In the genomic region with DNA sequence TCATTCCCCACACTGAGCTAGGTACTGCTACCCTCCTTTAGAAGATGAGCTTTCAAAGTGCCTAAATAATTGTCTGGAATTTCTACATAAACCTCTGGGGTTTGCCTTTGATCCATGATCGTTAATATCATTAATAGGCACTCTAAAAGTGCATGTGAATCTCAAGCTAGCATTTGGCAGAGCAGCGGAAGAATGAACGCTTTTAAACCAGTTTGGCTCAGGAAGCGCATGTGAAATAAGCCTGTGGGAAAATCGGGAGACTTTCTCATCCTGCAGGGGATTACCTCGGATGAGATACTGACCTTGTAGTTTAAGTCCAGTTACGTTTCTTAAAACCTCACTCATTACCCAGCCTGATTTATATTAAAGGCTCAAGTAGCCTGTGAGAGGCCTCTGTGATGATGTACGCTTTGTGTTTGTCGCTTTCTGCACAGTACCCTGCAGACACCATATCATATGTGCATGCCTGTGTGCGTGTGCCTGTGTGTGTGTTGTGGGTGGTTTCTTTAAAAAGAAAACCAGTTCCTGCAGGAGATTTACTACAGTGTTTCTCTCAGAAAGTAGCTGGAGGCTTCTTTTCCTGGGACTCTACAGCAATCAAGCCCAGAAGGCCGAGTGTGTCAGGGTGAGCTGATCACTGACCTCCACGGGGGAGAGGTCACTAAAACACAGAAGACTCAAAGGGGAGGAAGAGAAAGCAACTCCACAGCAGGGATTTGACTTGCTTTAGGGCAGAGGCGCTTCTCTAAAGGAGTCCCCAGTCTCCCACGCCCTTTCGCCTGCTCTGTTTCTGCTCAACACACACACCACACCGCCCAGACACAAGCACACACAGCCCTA, we compare ENCODE assay signal across 9 mouse cellular contexts. TPM values are rescaled to one million over a fixed set of nuclear protein-coding genes. Genes with fewer than 3 reads are reported as not detected.
DNase-seq lines count a peak whose midpoint lies in the region; ATAC-seq lines count a peak whose summit lies in the region.
"Had no signal": no experiment of that assay in that cellular context is flagged by ENCODE, and none has a peak within 500 bp of the region (broad histone marks: within the 10 kb centered on the region; RNA-seq: fewer than 3 reads in every experiment).

No protein-coding gene starts in this region.

- H3K4me1 ChIP-seq in heart, embryonic 11.5 days (ENCODE audit: control insufficient read depth, insufficient read depth, low read length): peaks cover 13% of the 10 kb centered on the region; the same call in 1 of the 2 replicates
- peaks cover 15% of the 10 kb centered on the region for H3K4me1 ChIP-seq in neural tube, embryonic 11.5 days (ENCODE audit: control insufficient read depth, insufficient read depth, low read length)
- peaks cover 19% of the 10 kb centered on the region for H3K4me1 ChIP-seq in hindbrain, embryonic 13.5 days (replicated peaks)
- H3K4me1 ChIP-seq in stomach, embryonic 14.5 days (ENCODE audit: control insufficient read depth, insufficient read depth, low read length): 0 out of 2 replicates have a peak, but pooled peaks cover 4% of the 10 kb centered on the region
- H3K4me1 ChIP-seq: lung, embryonic 15.5 days had no signal

- intact Hi-C loops in heart, postnatal 25 days (cut with DNase I): no loop called here

- no peak overlapping the region for H3K27ac ChIP-seq in heart, embryonic 11.5 days (ENCODE audit: low read depth, low read length)
- 0 out of 2 replicates have a peak overlapping the region, but pooled peaks have one; percentile 14 for H3K27ac ChIP-seq in neural tube, embryonic 11.5 days (ENCODE audit: low read depth, low read length)
- peak overlapping the region; percentile 44; the same call in 1 of the 2 replicates for H3K27ac ChIP-seq in hindbrain, embryonic 13.5 days
- peak overlapping the region; percentile 27; the same call in 1 of the 2 replicates for H3K27ac ChIP-seq in stomach, embryonic 14.5 days (ENCODE audit: low read length)
- H3K27ac ChIP-seq: lung, embryonic 15.5 days had no signal

- no peaks in the 10 kb centered on the region for H3K27me3 ChIP-seq in heart, embryonic 11.5 days (ENCODE audit: control insufficient read depth, insufficient read depth, low read length)
- H3K27me3 ChIP-seq in neural tube, embryonic 11.5 days (ENCODE audit: control insufficient read depth, insufficient read depth, low read length): no peaks in the 10 kb centered on the region
- H3K27me3 ChIP-seq in hindbrain, embryonic 13.5 days: no peaks in the 10 kb centered on the region
- no peaks in the 10 kb centered on the region for H3K27me3 ChIP-seq in stomach, embryonic 14.5 days (ENCODE audit: control insufficient read depth, insufficient read depth, low read length)
- H3K27me3 ChIP-seq: lung, embryonic 15.5 days had no signal

- 56% methylated on average over 16 of the region's 16 CpGs for WGBS in heart, embryonic 11.5 days (ENCODE audit: insufficient replicate concordance)
- 28% methylated on average over 16 of the region's 16 CpGs for WGBS in neural tube, embryonic 11.5 days
- 21% methylated on average over 16 of the region's 16 CpGs for WGBS in hindbrain, embryonic 13.5 days
- WGBS in stomach, embryonic 14.5 days: 50% methylated on average over 16 of the region's 16 CpGs

- H3K4me3 ChIP-seq in heart, embryonic 11.5 days (ENCODE audit: low read depth, low read length): no peak overlapping the region
- no peak overlapping the region for H3K4me3 ChIP-seq in neural tube, embryonic 11.5 days (ENCODE audit: low read depth, low read length)
- no peak overlapping the region for H3K4me3 ChIP-seq in hindbrain, embryonic 13.5 days
- no peak overlapping the region for H3K4me3 ChIP-seq in stomach, embryonic 14.5 days (ENCODE audit: low read depth, low read length)
- H3K4me3 ChIP-seq: lung, embryonic 15.5 days had no signal

- no peaks in the 10 kb centered on the region for H3K9me3 ChIP-seq in heart, embryonic 11.5 days (replicated peaks; ENCODE audit: control insufficient read depth, low read length)
- H3K9me3 ChIP-seq in neural tube, embryonic 11.5 days (ENCODE audit: control insufficient read depth, low read length): no peaks in the 10 kb centered on the region
- H3K9me3 ChIP-seq in hindbrain, embryonic 13.5 days: no peaks in the 10 kb centered on the region
- H3K9me3 ChIP-seq in stomach, embryonic 14.5 days (ENCODE audit: control insufficient read depth, low read depth, low read length): no peaks in the 10 kb centered on the region
- H3K9me3 ChIP-seq: lung, embryonic 15.5 days had no signal

- no peaks in the 10 kb centered on the region for H3K36me3 ChIP-seq in heart, embryonic 11.5 days (ENCODE audit: control insufficient read depth, insufficient read depth, low read length)
- H3K36me3 ChIP-seq in neural tube, embryonic 11.5 days (ENCODE audit: control insufficient read depth, insufficient read depth, low read length): no peaks in the 10 kb centered on the region
- H3K36me3 ChIP-seq in hindbrain, embryonic 13.5 days: no peaks in the 10 kb centered on the region
- no peaks in the 10 kb centered on the region for H3K36me3 ChIP-seq in stomach, embryonic 14.5 days (ENCODE audit: control insufficient read depth, insufficient read depth, low read length)
- H3K36me3 ChIP-seq: lung, embryonic 15.5 days had no signal

- DNase-seq in heart, postnatal 25 days (ENCODE audit: low spot score): no peak
- DNase-seq in neural tube, embryonic 11.5 days (ENCODE audit: low spot score): no peak
- DNase-seq in neural tube, embryonic 10.5 days (ENCODE audit: extremely low spot score, low spot score): no peak
- no peak for DNase-seq in cerebellum, postnatal 25 days
- no peak for DNase-seq in spleen, adult 18-20 months

- H3K4me2 ChIP-seq in heart, embryonic 11.5 days: no peak overlapping the region
- H3K4me2 ChIP-seq in neural tube, embryonic 11.5 days (ENCODE audit: low read depth): no peak overlapping the region
- no peak overlapping the region for H3K4me2 ChIP-seq in hindbrain, embryonic 13.5 days
- no peak overlapping the region for H3K4me2 ChIP-seq in stomach, embryonic 14.5 days (replicated peaks; ENCODE audit: low read depth, low read length)
- H3K4me2 ChIP-seq: lung, embryonic 15.5 days had no signal

- no peak; the same call in 1 of the 2 replicates for ATAC-seq in heart, embryonic 11.5 days (replicated peaks; ENCODE audit: insufficient number of reproducible peaks, low FRiP score, low TSS enrichment)
- ATAC-seq in neural tube, embryonic 11.5 days (ENCODE audit: insufficient read depth, low FRiP score, low TSS enrichment): peak; percentile 32
- ATAC-seq in hindbrain, embryonic 13.5 days (ENCODE audit: low FRiP score): peak; percentile 43
- no peak for ATAC-seq in stomach, embryonic 14.5 days (ENCODE audit: insufficient number of reproducible peaks, insufficient read depth, low FRiP score, low read depth)

- peak overlapping the region; percentile 34; the same call in 1 of the 2 replicates for H3K9ac ChIP-seq in heart, embryonic 11.5 days (ENCODE audit: low read depth, low read length)
- no peak overlapping the region for H3K9ac ChIP-seq in neural tube, embryonic 11.5 days (ENCODE audit: low read length)
- H3K9ac ChIP-seq in hindbrain, embryonic 13.5 days: no peak overlapping the region
- no peak overlapping the region for H3K9ac ChIP-seq in stomach, embryonic 14.5 days (replicated peaks; ENCODE audit: low read depth, low read length)
- H3K9ac ChIP-seq: lung, embryonic 15.5 days had no signal

RNA-seq across cellular contexts. Expression of gene Jag1, which starts 42.8 kb away (rescaled TPM):
- 17.2 and 21.7 TPM in 2 replicates for polyA plus RNA-seq in heart, embryonic 11.5 days (2014; fragmentation: Nextera tagmentation; extraction: Ambion mirVana)
- 10 to 100 TPM; 10.5 to 13.4 TPM for total RNA-seq in heart, postnatal 25 days (2021)
- polyA plus RNA-seq in neural tube, embryonic 11.5 days (2014; fragmentation: Nextera tagmentation; extraction: Ambion mirVana): 24.6 and 25.6 TPM in 2 replicates
- 16.3 and 17.7 TPM in 2 replicates for polyA plus RNA-seq in hindbrain, embryonic 13.5 days (2015; fragmentation: Nextera tagmentation; extraction: Ambion mirVana)
- polyA plus RNA-seq in stomach, embryonic 14.5 days (2014; fragmentation: Nextera tagmentation; extraction: Ambion mirVana): 20.2 and 23.6 TPM in 2 replicates

Comparison
In these comparisons a context has a peak if more than half of its experiments do, and no peak if none do; other contexts are left out.
1. ATAC-seq: peak in neural tube, embryonic 11.5 days (single experiment) and hindbrain, embryonic 13.5 days (single experiment); none in heart, embryonic 11.5 days (single experiment) and stomach, embryonic 14.5 days (single experiment).